Mouse (Mus musculus): Measurements from ENCODE around the gene Comp.

DNA sequence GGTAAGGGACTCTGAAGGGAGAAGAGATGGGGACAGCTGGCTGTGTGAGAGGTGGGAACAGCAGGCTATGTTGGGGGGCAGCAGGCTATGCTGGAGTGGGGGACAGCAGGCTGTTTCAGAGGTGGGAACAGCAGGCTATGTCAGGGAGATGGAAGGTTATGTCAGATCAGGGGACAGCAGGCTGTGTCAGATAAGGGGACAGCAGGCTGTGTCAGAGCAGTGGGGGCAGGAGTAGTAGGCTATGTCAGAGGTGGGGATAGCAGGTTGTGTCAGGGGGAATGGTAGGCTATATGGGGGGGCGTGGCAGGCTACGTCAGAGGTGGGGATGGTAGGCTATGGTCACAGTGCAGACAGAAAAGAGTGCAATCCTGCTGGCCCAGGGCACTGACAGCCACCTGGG is 49.4 kb downstream of the Comp start:
- TF ChIP-seq CTCF (IDR thresholded peaks at IDR 0.05; ENCODE audit: low read depth) = no peak
- TF ChIP-seq EP300 (optimal IDR thresholded peaks at IDR 0.05) = no peak
